Mouse (Mus musculus) neural tube, embryonic 12.5 days (tissue): Measurements from ENCODE around the gene Ciapin1. TPM values are rescaled to one million over a fixed set of nuclear protein-coding genes. Genes with fewer than 3 reads are reported as not detected.
"Not testable (repeated sequence)": the region's sequence is repeated elsewhere in the genome, so short reads cannot be mapped to it uniquely, and the experiment has no call there.

Source experiments
- ATAC-seq: fragments of 200-750 bp; cut with Nextera tagmentation; 2 replicates; pipeline ENCODE4 v1.8.0; 2017; ENCODE audit warnings: low read depth, mild to moderate bottlenecking, moderate TSS enrichment, moderate library complexity; ENCODE audit not compliant: low FRiP score
- H3K27ac ChIP-seq: fragments of 300-500 bp; sonication (generic); 2 replicates; pipeline ENCODE4 v1.5.1; 2016
- H3K27me3 ChIP-seq: fragments of 300-500 bp; sonication (generic); replicated peaks from 2 replicates; pipeline ENCODE4 v1.6.1; 2016; ENCODE audit warnings: mild to moderate bottlenecking
- H3K36me3 ChIP-seq: fragments of 300-500 bp; sonication (generic); 2 replicates; pipeline ENCODE4 v1.6.1; 2016; ENCODE audit warnings: mild to moderate bottlenecking
- H3K4me1 ChIP-seq: fragments of 300-500 bp; sonication (generic); 2 replicates; pipeline ENCODE4 v1.6.1; 2016
- H3K4me2 ChIP-seq: fragments of 300-500 bp; sonication (generic); replicated peaks from 2 replicates; pipeline ENCODE4 v1.6.1; 2016; ENCODE audit warnings: mild to moderate bottlenecking
- H3K4me3 ChIP-seq: fragments of 300-500 bp; sonication (generic); 2 replicates; pipeline ENCODE4 v1.5.1; 2016
- H3K9ac ChIP-seq: fragments of 300-500 bp; sonication (generic); 2 replicates; pipeline ENCODE4 v1.6.1; 2016; ENCODE audit warnings: mild to moderate bottlenecking
- H3K9me3 ChIP-seq: fragments of 300-500 bp; sonication (generic); 2 replicates; pipeline ENCODE4 v1.6.1; 2016; ENCODE audit warnings: mild to moderate bottlenecking
- WGBS: fragments of 180-500 bp; shearing (Covaris S2); methylation state at CpG from one replicate; pipeline ENCODE4 v1.1.7; 2016; 5-methylcytosine and 5-hydroxymethylcytosine counted together
- polyA plus RNA-seq: library from polyadenylated mRNA; unstranded; fragments of >200 nt; fragmentation: Nextera tagmentation; extraction: Ambion mirVana; gene quantifications from 2 replicates; pipeline ENCODE4 v1.2.1, GENCODE M21; 2016

The Ciapin1 gene
- polyA plus RNA-seq, 1 experiment from 2014 or later, result 190 TPM

DNA sequence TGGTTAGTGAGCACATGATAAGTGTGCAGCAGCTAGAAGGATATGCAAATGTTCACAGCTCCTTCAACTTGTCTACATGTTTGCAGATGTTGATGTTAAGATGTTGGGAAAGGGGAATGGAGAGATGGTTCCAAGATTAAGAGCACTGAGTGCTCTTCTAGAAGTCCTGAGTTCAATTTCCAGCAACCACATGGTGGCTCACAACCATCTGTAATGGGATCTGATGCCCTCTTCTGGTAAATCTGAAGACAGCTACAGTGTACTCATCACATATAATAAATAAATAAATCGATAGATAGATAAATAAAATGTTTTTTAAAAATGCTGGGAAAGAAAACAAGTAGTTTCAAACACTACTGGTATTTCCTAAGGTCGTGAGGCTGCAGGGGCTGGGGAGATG lies 3.0 kb upstream of the Ciapin1 start:
- no peaks in the 10 kb centered on the region for H3K9me3 ChIP-seq
- peaks cover 13% of the 10 kb centered on the region for H3K36me3 ChIP-seq
- no peak overlapping the region for H3K4me3 ChIP-seq
- no peak overlapping the region for H3K27ac ChIP-seq
- H3K4me1 ChIP-seq, result peaks cover 12% of the 10 kb centered on the region
- ATAC-seq, result no peak
- WGBS, result 58% methylated on average over 2 of the region's 2 CpGs
- H3K27me3 ChIP-seq, result no peaks in the 10 kb centered on the region
- H3K9ac ChIP-seq, result no peak overlapping the region
- no peak overlapping the region for H3K4me2 ChIP-seq

DNA sequence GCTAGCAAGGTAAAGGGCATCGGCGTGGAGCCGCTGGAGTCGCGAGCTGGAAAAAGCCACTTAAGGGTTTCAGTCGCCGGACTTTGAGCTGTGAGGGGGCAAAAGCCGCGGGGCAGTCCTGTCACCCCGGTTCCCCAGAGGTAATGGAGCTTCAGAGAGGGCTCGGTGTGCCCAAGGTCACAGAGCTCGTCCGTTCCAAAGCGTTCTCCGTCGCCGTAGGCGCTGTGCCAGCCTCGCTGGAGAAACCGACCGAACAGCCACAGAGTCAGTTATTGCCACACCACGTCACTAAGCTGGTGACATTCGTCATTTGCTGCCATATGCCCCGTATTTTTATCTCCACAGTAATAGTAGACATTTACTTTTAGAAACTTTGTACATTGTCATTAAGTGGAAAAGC lies 442 bp upstream of the Ciapin1 start:
- H3K36me3 ChIP-seq, result no peaks in the 10 kb centered on the region
- H3K27me3 ChIP-seq, result no peaks in the 10 kb centered on the region
- H3K4me1 ChIP-seq, result peaks cover 12% of the 10 kb centered on the region
- peak overlapping the region; percentile 86 for H3K27ac ChIP-seq
- under 1% methylated on average over 24 of the region's 24 CpGs for WGBS
- peak; percentile 74 for ATAC-seq
- H3K9me3 ChIP-seq, result no peaks in the 10 kb centered on the region
- H3K9ac ChIP-seq, result peak overlapping the region; percentile 90
- H3K4me3 ChIP-seq, result peak overlapping the region; percentile 91
- H3K4me2 ChIP-seq, result peak overlapping the region; percentile 85

GRCm38 (mm10) chr8:94836456-94837240 lies 1.5 kb downstream of the Ciapin1 start:
- Histone ChIP-seq H3K4me1 (peaks cover 12% of the 10 kb centered on the region), H3K9me3 (no peaks in the 10 kb centered on the region), H3K9ac (0 out of 2 replicates have a peak overlapping the region, but pooled peaks have one; percentile 90), H3K4me2 (peak overlapping the region; percentile 85), H3K27me3 (no peaks in the 10 kb centered on the region), H3K4me3 (peak overlapping the region; percentile 91; the same call in 1 of the 2 replicates), H3K27ac (no peak overlapping the region), H3K36me3 (peaks cover 7% of the 10 kb centered on the region)
- WGBS, result 76% methylated on average over 11 of the region's 11 CpGs
- ATAC-seq, result no peak

DNA sequence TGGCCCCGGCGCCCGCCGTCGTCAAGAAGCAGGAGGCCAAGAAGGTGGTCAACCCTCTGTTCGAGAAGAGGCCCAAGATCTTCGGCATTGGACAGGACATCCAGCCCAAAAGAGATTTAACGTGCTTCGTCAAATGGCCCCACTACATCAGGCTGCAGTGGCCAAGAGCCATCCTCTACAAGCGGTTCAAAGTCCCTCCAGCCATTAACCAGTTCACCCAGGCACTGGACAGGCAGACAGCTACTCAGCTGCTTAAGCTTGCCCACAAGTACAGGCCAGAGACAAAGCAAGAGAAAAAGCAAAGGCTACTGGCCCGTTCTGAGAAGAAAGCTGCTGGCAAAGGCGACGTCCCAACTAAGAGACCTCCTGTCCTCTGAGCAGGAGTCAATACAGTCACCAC lies 2.4 kb downstream of the Ciapin1 start:
- not testable (repeated sequence) for H3K4me3 ChIP-seq, H3K9ac ChIP-seq, H3K9me3 ChIP-seq, H3K27ac ChIP-seq, ATAC-seq, H3K4me2 ChIP-seq, H3K27me3 ChIP-seq
- Histone ChIP-seq H3K36me3 (peaks cover 15% of the 10 kb centered on the region), H3K4me1 (peaks cover 12% of the 10 kb centered on the region)
- 97% methylated on average over 13 of the region's 13 CpGs for WGBS

DNA sequence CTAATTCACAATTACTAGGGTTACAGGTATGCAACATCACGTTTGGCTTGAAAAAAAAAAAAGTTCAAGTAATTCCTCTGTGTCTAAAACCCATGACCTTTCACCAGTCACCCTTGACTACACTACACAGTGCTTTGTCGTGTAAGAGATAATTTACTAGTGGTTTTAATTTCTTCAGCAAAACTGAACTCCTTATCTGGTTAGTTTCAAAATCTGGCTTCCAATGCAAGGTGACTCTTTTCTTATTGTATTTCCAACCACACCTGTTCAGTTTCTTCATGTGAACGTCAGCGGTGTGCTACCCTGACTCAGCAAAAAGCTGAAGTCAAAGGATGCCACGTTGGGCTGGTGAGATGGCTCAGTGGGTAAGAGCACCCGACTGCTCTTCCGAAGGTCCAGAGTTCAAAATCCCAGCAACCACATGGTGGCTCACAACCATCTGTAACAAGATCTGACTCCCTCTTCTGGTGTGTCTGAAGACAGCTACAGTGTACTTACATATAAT lies 4.2 kb downstream of the Ciapin1 start:
- H3K27me3 ChIP-seq, H3K4me2 ChIP-seq, H3K27ac ChIP-seq, H3K4me3 ChIP-seq, H3K9ac ChIP-seq, H3K9me3 ChIP-seq, ATAC-seq: not testable (repeated sequence)
- 85% methylated on average over 7 of the region's 7 CpGs for WGBS
- Histone ChIP-seq H3K36me3 (peaks cover 28% of the 10 kb centered on the region), H3K4me1 (peaks cover 12% of the 10 kb centered on the region)

DNA sequence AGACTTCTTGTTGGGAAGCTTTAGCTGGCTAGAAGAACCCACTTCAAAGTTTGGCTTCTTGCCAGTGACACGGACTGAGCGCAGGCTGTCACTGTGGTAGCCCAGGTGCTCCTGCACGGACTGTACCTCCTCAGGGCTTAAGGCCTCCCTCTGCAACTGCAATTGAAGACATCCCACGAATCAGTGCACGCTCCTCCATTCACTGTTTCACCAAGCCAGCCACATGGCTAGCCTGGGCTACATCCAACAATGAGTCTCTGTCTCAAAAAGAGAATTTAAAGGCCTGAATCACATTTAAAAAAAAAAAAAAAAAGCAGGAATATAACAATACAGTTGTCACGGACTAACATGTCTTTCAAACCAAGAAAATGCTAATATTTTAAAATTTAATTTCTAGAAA lies 9.9 kb downstream of the Ciapin1 start:
- H3K9me3 ChIP-seq, result no peaks in the 10 kb centered on the region
- ATAC-seq, result no peak
- H3K4me1 ChIP-seq, result no peaks in the 10 kb centered on the region
- H3K27ac ChIP-seq, result no peak overlapping the region
- peaks cover 71% of the 10 kb centered on the region for H3K36me3 ChIP-seq
- no peak overlapping the region for H3K9ac ChIP-seq
- H3K4me2 ChIP-seq, result no peak overlapping the region
- 95% methylated on average over 6 of the region's 6 CpGs for WGBS
- H3K4me3 ChIP-seq, result no peak overlapping the region
- H3K27me3 ChIP-seq, result no peaks in the 10 kb centered on the region

DNA sequence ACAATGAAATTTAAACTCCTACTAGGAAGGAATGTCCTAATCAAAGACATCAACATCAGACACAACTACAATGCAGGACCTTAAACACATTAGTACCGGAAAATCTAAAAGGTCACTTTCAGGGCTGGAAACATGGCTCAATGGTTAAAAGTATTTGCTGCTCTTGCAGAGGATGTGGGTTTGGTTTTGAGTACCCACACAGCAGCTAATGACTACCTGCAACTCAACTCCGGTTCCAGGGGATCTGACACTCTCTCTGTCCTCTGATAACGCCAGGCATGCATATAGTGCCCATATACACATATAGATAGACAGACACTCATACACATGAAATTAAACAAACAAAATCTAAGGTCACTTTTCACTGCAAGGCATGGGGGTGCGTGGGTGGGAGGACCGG lies 11.9 kb downstream of the Ciapin1 start:
- no peak overlapping the region for H3K27ac ChIP-seq
- peaks cover 80% of the 10 kb centered on the region for H3K36me3 ChIP-seq
- H3K9ac ChIP-seq, result no peak overlapping the region
- H3K9me3 ChIP-seq, result no peaks in the 10 kb centered on the region
- no peaks in the 10 kb centered on the region for H3K4me1 ChIP-seq
- H3K4me3 ChIP-seq, result no peak overlapping the region
- H3K27me3 ChIP-seq, result no peaks in the 10 kb centered on the region
- H3K4me2 ChIP-seq, result no peak overlapping the region
- WGBS, result 95% methylated on average over 5 of the region's 5 CpGs
- no peak for ATAC-seq

GRCm38 (mm10) chr8:94825170-94825569 lies 13.0 kb downstream of the Ciapin1 start:
- H3K36me3 ChIP-seq, result peaks cover 74% of the 10 kb centered on the region
- H3K9me3 ChIP-seq, result no peaks in the 10 kb centered on the region
- H3K9ac ChIP-seq, result no peak overlapping the region
- WGBS, result 87% methylated on average over 6 of the region's 6 CpGs
- H3K4me2 ChIP-seq, result no peak overlapping the region
- no peaks in the 10 kb centered on the region for H3K4me1 ChIP-seq
- ATAC-seq, result no peak
- H3K4me3 ChIP-seq, result no peak overlapping the region
- H3K27me3 ChIP-seq, result no peaks in the 10 kb centered on the region
- H3K27ac ChIP-seq, result no peak overlapping the region

- H3K36me3 ChIP-seq, result peaks cover 58% of the 10 kb centered on the region
- WGBS, result 82% methylated on average over 23 of the region's 23 CpGs
- no peaks in the 10 kb centered on the region for H3K4me1 ChIP-seq
- no peak overlapping the region for H3K4me2 ChIP-seq
- no peak overlapping the region for H3K9ac ChIP-seq
- no peaks in the 10 kb centered on the region for H3K27me3 ChIP-seq
- peak; percentile 50; the same call in 1 of the 2 replicates for ATAC-seq
- H3K4me3 ChIP-seq, result no peak overlapping the region
- H3K9me3 ChIP-seq, result no peaks in the 10 kb centered on the region
- no peak overlapping the region for H3K27ac ChIP-seq
Observed at GRCm38 (mm10) chr8:94822637-94823560, 15.3 kb downstream of the Ciapin1 start.

DNA sequence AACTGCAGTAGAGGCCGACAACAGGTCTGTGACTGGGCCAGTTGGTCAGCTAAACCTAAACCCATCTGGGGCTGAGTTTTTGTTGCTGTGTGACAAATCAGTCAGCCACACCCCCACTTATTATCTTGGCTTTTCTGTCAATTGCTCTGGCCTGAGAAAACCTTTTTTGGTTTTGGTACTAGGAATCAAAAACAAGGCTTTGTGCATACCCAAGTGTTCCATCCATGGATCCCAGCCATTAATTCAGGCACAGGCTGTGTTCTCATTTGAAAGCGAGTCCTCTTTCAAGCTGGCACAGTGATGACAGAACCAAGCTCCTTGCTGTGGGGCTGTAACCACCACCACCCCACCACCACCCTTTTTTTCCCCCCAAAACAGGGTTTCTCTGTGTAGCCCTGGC lies 16.8 kb downstream of the Ciapin1 start:
- no peak overlapping the region for H3K4me2 ChIP-seq
- ATAC-seq, result no peak
- H3K9ac ChIP-seq, result no peak overlapping the region
- no peaks in the 10 kb centered on the region for H3K27me3 ChIP-seq
- peaks cover 46% of the 10 kb centered on the region for H3K36me3 ChIP-seq
- 92% methylated on average over 2 of the region's 2 CpGs for WGBS
- no peaks in the 10 kb centered on the region for H3K4me1 ChIP-seq
- no peak overlapping the region for H3K27ac ChIP-seq
- H3K4me3 ChIP-seq, result no peak overlapping the region
- H3K9me3 ChIP-seq, result no peaks in the 10 kb centered on the region

- H3K4me1 ChIP-seq, result no peaks in the 10 kb centered on the region
- H3K27ac ChIP-seq, result no peak overlapping the region
- H3K9ac ChIP-seq, result no peak overlapping the region
- no peaks in the 10 kb centered on the region for H3K27me3 ChIP-seq
- H3K9me3 ChIP-seq, result no peaks in the 10 kb centered on the region
- no peak overlapping the region for H3K4me3 ChIP-seq
- ATAC-seq, result no peak
- H3K36me3 ChIP-seq, result peaks cover 43% of the 10 kb centered on the region
- 92% methylated on average over 7 of the region's 7 CpGs for WGBS
- no peak overlapping the region for H3K4me2 ChIP-seq
Observed at GRCm38 (mm10) chr8:94820553-94820952, 17.6 kb downstream of the Ciapin1 start.

GRCm38 (mm10) chr8:94819671-94820179 lies 18.4 kb downstream of the Ciapin1 start:
- H3K9ac ChIP-seq, result no peak overlapping the region
- 83% methylated on average over 6 of the region's 6 CpGs for WGBS
- no peak overlapping the region for H3K4me3 ChIP-seq
- no peaks in the 10 kb centered on the region for H3K9me3 ChIP-seq
- H3K27ac ChIP-seq, result no peak overlapping the region
- H3K36me3 ChIP-seq, result peaks cover 36% of the 10 kb centered on the region
- no peaks in the 10 kb centered on the region for H3K27me3 ChIP-seq
- no peak for ATAC-seq
- H3K4me1 ChIP-seq, result no peaks in the 10 kb centered on the region
- H3K4me2 ChIP-seq, result no peak overlapping the region
